Mouse (Mus musculus) liver, postnatal 0 days (tissue): ENCODE measurements around the gene Aars.

Experiments used
- CTCF ChIP-seq: sonication (generic); IDR thresholded peaks from 2 replicates; pipeline ENCODE4 v1.5.1; 2016; ENCODE audit warnings: antibody characterized with exemption, low read depth
- EP300 ChIP-seq: IDR thresholded peaks from 2 replicates; pipeline ENCODE4 v1.6.1; 2016; ENCODE audit warnings: antibody characterized with exemption, low read depth, mild to moderate bottlenecking

- TF ChIP-seq CTCF, result no peak
- no peak for TF ChIP-seq EP300
Observed at GRCm38 (mm10) chr8:111062072-111062757, 29.3 kb downstream of the Aars start.
